Mouse (Mus musculus) megakaryocyte, embryonic 14.5 days (primary cell): ENCODE data around the gene Sox5. TPM values are rescaled to one million over a fixed set of nuclear protein-coding genes. Genes with fewer than 3 reads are reported as not detected.

Source experiments
- H3K27me3 ChIP-seq: replicated peaks from 2 replicates; pipeline ENCODE3; 2012; ENCODE audit warnings: inconsistent platforms
- H3K36me3 ChIP-seq: replicated peaks from 2 replicates; pipeline ENCODE3; 2012; ENCODE audit warnings: low read length, inconsistent platforms, mixed read lengths
- H3K4me1 ChIP-seq: 2 replicates; pipeline ENCODE4 v1.6.1; 2012; ENCODE audit warnings: inconsistent platforms
- H3K4me3 ChIP-seq: replicated peaks from 2 replicates; pipeline ENCODE3; 2012; ENCODE audit warnings: moderate library complexity, mild to moderate bottlenecking, inconsistent platforms
- H3K9me3 ChIP-seq: 2 replicates; pipeline ENCODE4 v1.6.1; 2012; ENCODE audit warnings: inconsistent platforms
- FLI1 ChIP-seq: IDR thresholded peaks from 2 replicates; pipeline ENCODE4 v1.6.1; 2012; ENCODE audit warnings: low read length, inconsistent platforms, mixed read lengths
- GATA1 ChIP-seq: IDR thresholded peaks from 3 replicates; pipeline ENCODE4 v1.6.1; 2012; ENCODE audit warnings: mixed read lengths, low read length, inconsistent platforms, borderline replicate concordance
- polyA plus RNA-seq: library from polyadenylated mRNA; stranded (reverse); fragments of >175 nt; gene quantifications from 2 replicates; pipeline ENCODE4 v1.2.3, GENCODE M21; 2012; ENCODE audit warnings: low replicate concordance; ENCODE audit not compliant: insufficient read depth

The Sox5 gene
- polyA plus RNA-seq, 1 experiment: 0.07 TPM

GRCm38 (mm10) chr6:143923146-143923545 is 858.6 kb downstream of the Sox5 start:
- Histone ChIP-seq H3K27me3 (peaks cover 4% of the 10 kb centered on the region), H3K4me1 (no peaks in the 10 kb centered on the region), H3K9me3 (no peaks in the 10 kb centered on the region), H3K4me3 (no peak overlapping the region), H3K36me3 (no peaks in the 10 kb centered on the region)
- TF ChIP-seq GATA1 (no peak), FLI1 (no peak)

GRCm38 (mm10) chr6:143918405-143918947 is 863.3 kb downstream of the Sox5 start:
- H3K27me3 ChIP-seq: peaks cover 6% of the 10 kb centered on the region
- TF ChIP-seq GATA1 (no peak), FLI1 (no peak)
- no peaks in the 10 kb centered on the region; the same call in 1 of the 2 replicates for H3K4me1 ChIP-seq
- no peaks in the 10 kb centered on the region for H3K36me3 ChIP-seq
- H3K4me3 ChIP-seq: no peak overlapping the region
- no peaks in the 10 kb centered on the region for H3K9me3 ChIP-seq

- Histone ChIP-seq H3K4me1 (no peaks in the 10 kb centered on the region; the same call in 1 of the 2 replicates), H3K27me3 (peaks cover 3% of the 10 kb centered on the region), H3K4me3 (no peak overlapping the region), H3K36me3 (no peaks in the 10 kb centered on the region), H3K9me3 (no peaks in the 10 kb centered on the region)
- TF ChIP-seq GATA1: no peak
- no peak for TF ChIP-seq FLI1
Measured at GRCm38 (mm10) chr6:143916152-143916735, 865.5 kb downstream of the Sox5 start.

GRCm38 (mm10) chr6:143915686-143916085 is 866.1 kb downstream of the Sox5 start:
- TF ChIP-seq FLI1: no peak
- no peak for TF ChIP-seq GATA1
- no peaks in the 10 kb centered on the region for H3K9me3 ChIP-seq
- H3K4me3 ChIP-seq: no peak overlapping the region
- peaks cover 3% of the 10 kb centered on the region for H3K27me3 ChIP-seq
- no peaks in the 10 kb centered on the region for H3K36me3 ChIP-seq
- H3K4me1 ChIP-seq: no peaks in the 10 kb centered on the region; the same call in 1 of the 2 replicates

GRCm38 (mm10) chr6:143912316-143912715 is 869.5 kb downstream of the Sox5 start:
- TF ChIP-seq FLI1 (no peak), GATA1 (no peak)
- Histone ChIP-seq H3K27me3 (peaks cover 2% of the 10 kb centered on the region), H3K9me3 (no peaks in the 10 kb centered on the region), H3K4me3 (no peak overlapping the region), H3K4me1 (no peaks in the 10 kb centered on the region; the same call in 1 of the 2 replicates), H3K36me3 (no peaks in the 10 kb centered on the region)

- no peak overlapping the region for H3K4me3 ChIP-seq
- no peaks in the 10 kb centered on the region for H3K27me3 ChIP-seq
- no peaks in the 10 kb centered on the region for H3K9me3 ChIP-seq
- TF ChIP-seq GATA1 (no peak), FLI1 (no peak)
- H3K4me1 ChIP-seq: peaks cover 13% of the 10 kb centered on the region
- no peaks in the 10 kb centered on the region for H3K36me3 ChIP-seq
Measured at GRCm38 (mm10) chr6:143904693-143905031, 877.1 kb downstream of the Sox5 start.

- TF ChIP-seq FLI1 (no peak), GATA1 (no peak)
- Histone ChIP-seq H3K4me1 (peaks cover 13% of the 10 kb centered on the region), H3K27me3 (no peaks in the 10 kb centered on the region)
Measured at GRCm38 (mm10) chr6:143903981-143904692, 877.6 kb downstream of the Sox5 start.

GRCm38 (mm10) chr6:143900871-143901270 is 880.9 kb downstream of the Sox5 start:
- no peak overlapping the region for H3K4me3 ChIP-seq
- no peaks in the 10 kb centered on the region for H3K9me3 ChIP-seq
- TF ChIP-seq FLI1 (no peak), GATA1 (no peak)
- H3K27me3 ChIP-seq: no peaks in the 10 kb centered on the region
- no peaks in the 10 kb centered on the region for H3K36me3 ChIP-seq
- peaks cover 13% of the 10 kb centered on the region for H3K4me1 ChIP-seq

More at GRCm38 (mm10) chr6:143903981-143904692, 877.6 kb downstream of the Sox5 start:
- Histone ChIP-seq H3K4me3 (no peak overlapping the region), H3K9me3 (no peaks in the 10 kb centered on the region), H3K36me3 (no peaks in the 10 kb centered on the region)

- Histone ChIP-seq H3K4me3 (no peak overlapping the region), H3K27me3 (no peaks in the 10 kb centered on the region), H3K36me3 (no peaks in the 10 kb centered on the region), H3K9me3 (no peaks in the 10 kb centered on the region), H3K4me1 (peaks cover 3% of the 10 kb centered on the region)
- TF ChIP-seq FLI1: no peak
- no peak for TF ChIP-seq GATA1
Measured at GRCm38 (mm10) chr6:143895092-143895491, 886.7 kb downstream of the Sox5 start.

GRCm38 (mm10) chr6:143892869-143893268 is 888.9 kb downstream of the Sox5 start:
- no peak for TF ChIP-seq FLI1
- TF ChIP-seq GATA1: no peak
- Histone ChIP-seq H3K9me3 (no peaks in the 10 kb centered on the region), H3K27me3 (no peaks in the 10 kb centered on the region), H3K4me3 (no peak overlapping the region), H3K4me1 (no peaks in the 10 kb centered on the region), H3K36me3 (no peaks in the 10 kb centered on the region)
